Mouse (Mus musculus) intestine, postnatal 0 days (tissue): ENCODE measurements around the gene Rasgrf1. TPM values are rescaled to one million over a fixed set of nuclear protein-coding genes. Genes with fewer than 3 reads are reported as not detected.

Experiments used
- ATAC-seq: fragments of 200-750 bp; cut with Nextera tagmentation; 2 replicates; pipeline ENCODE4 v1.8.0; 2017; ENCODE audit warnings: mild to moderate bottlenecking, moderate TSS enrichment, moderate library complexity
- H3K27ac ChIP-seq: fragments of 300-500 bp; sonication (generic); 2 replicates; pipeline ENCODE4 v1.5.1; 2014; ENCODE audit warnings: mild to moderate bottlenecking, low read depth, low read length, moderate library complexity
- H3K27me3 ChIP-seq: fragments of 300-500 bp; sonication (generic); replicated peaks from 2 replicates; pipeline ENCODE4 v1.6.1; 2014; ENCODE audit warnings: low read length, mixed read lengths; ENCODE audit not compliant: control insufficient read depth, insufficient read depth
- H3K36me3 ChIP-seq: fragments of 300-500 bp; sonication (generic); 2 replicates; pipeline ENCODE4 v1.6.1; 2014; ENCODE audit warnings: mild to moderate bottlenecking, moderate library complexity; ENCODE audit not compliant: control insufficient read depth, insufficient read depth
- H3K4me1 ChIP-seq: fragments of 300-500 bp; sonication (generic); replicated peaks from 2 replicates; pipeline ENCODE4 v1.6.1; 2014; ENCODE audit warnings: antibody characterized with exemption, low read length, mixed read lengths; ENCODE audit not compliant: control insufficient read depth, insufficient read depth
- H3K4me2 ChIP-seq: fragments of 300-500 bp; sonication (generic); replicated peaks from 2 replicates; pipeline ENCODE4 v1.6.1; 2014; ENCODE audit warnings: low read depth, mild to moderate bottlenecking, moderate library complexity
- H3K4me3 ChIP-seq: fragments of 300-500 bp; sonication (generic); 2 replicates; pipeline ENCODE4 v1.5.1; 2014; ENCODE audit warnings: low read depth, low read length
- H3K9ac ChIP-seq: fragments of 300-500 bp; sonication (generic); 2 replicates; pipeline ENCODE4 v1.6.1; 2014; ENCODE audit warnings: mild to moderate bottlenecking, low read depth, low read length
- H3K9me3 ChIP-seq: fragments of 300-500 bp; sonication (generic); 2 replicates; pipeline ENCODE4 v1.6.1; 2016; ENCODE audit warnings: mixed run types; ENCODE audit not compliant: control insufficient read depth
- CTCF ChIP-seq: sonication (generic); IDR thresholded peaks from 2 replicates; pipeline ENCODE4 v1.5.1; 2016; ENCODE audit warnings: low read depth, mild to moderate bottlenecking, control low read depth, antibody characterized with exemption, moderate library complexity
- WGBS: fragments of 180-500 bp; shearing (Covaris S2); extraction: QIAGEN DNeasy Blood & Tissue Kit; methylation state at CpG from one replicate; pipeline ENCODE4 v1.1.7; 2014; 5-methylcytosine and 5-hydroxymethylcytosine counted together
- polyA plus RNA-seq: library from polyadenylated mRNA; unstranded; fragments of >200 nt; fragmentation: Nextera tagmentation; extraction: Ambion mirVana; gene quantifications from 2 replicates; pipeline ENCODE4 v1.2.1, GENCODE M21; 2015

Rasgrf1 gene
- polyA plus RNA-seq, 1 experiment from 2014 or later: not detected

DNA sequence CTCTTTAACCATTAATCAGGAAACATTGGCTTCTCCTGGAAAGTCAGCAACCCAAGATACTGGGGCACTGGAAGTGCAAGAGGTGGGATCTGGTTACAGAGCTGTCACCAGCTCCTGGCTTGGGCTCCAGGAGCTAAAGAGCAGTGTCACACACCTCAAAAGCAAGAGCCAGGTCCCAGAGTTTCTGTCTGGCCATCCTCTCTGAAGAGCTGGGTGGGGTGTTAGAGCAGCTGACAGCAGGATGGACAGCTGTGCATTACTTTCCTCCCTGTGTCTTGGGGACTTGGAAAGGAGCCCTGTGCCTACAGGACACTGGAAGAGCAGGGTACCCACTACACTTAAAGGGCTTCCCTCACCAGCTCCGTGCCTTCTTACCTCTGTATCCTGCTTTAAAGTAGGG lies 72.5 kb downstream of the Rasgrf1 start:
- WGBS: 68% methylated on average over 1 of the region's 1 CpGs
- H3K36me3 ChIP-seq: no peaks in the 10 kb centered on the region
- H3K27ac ChIP-seq: no peak overlapping the region
- no peak overlapping the region for H3K4me3 ChIP-seq
- ATAC-seq: no peak
- no peak overlapping the region for H3K4me2 ChIP-seq
- H3K27me3 ChIP-seq: no peaks in the 10 kb centered on the region
- TF ChIP-seq CTCF: no peak
- H3K4me1 ChIP-seq: no peaks in the 10 kb centered on the region
- no peaks in the 10 kb centered on the region for H3K9me3 ChIP-seq
- no peak overlapping the region for H3K9ac ChIP-seq

DNA sequence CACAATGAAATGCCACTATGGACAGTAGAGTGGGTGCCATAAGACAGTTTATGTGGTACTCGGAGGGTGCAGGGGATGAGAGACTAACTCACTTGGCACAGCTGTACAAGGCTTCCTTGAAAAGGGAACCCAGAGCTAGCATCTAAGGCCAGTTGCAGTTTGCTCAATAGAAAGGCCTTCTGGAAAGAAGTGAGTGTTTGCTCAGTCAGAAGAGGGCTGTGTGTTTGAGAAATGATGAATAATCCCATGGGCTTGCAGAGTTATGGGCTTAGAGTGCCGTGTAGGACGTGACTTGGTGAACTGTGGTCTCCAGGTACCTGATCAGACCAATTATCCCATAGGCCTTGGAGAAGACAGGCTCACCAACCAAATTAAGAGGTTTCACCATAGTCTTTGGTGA lies 78.3 kb downstream of the Rasgrf1 start:
- H3K27me3 ChIP-seq: no peaks in the 10 kb centered on the region
- no peak for TF ChIP-seq CTCF
- 89% methylated on average over 3 of the region's 3 CpGs for WGBS
- no peak overlapping the region for H3K4me3 ChIP-seq
- no peak overlapping the region for H3K9ac ChIP-seq
- H3K9me3 ChIP-seq: no peaks in the 10 kb centered on the region
- no peaks in the 10 kb centered on the region for H3K36me3 ChIP-seq
- no peak for ATAC-seq
- H3K4me1 ChIP-seq: no peaks in the 10 kb centered on the region
- no peak overlapping the region for H3K4me2 ChIP-seq
- no peak overlapping the region for H3K27ac ChIP-seq

DNA sequence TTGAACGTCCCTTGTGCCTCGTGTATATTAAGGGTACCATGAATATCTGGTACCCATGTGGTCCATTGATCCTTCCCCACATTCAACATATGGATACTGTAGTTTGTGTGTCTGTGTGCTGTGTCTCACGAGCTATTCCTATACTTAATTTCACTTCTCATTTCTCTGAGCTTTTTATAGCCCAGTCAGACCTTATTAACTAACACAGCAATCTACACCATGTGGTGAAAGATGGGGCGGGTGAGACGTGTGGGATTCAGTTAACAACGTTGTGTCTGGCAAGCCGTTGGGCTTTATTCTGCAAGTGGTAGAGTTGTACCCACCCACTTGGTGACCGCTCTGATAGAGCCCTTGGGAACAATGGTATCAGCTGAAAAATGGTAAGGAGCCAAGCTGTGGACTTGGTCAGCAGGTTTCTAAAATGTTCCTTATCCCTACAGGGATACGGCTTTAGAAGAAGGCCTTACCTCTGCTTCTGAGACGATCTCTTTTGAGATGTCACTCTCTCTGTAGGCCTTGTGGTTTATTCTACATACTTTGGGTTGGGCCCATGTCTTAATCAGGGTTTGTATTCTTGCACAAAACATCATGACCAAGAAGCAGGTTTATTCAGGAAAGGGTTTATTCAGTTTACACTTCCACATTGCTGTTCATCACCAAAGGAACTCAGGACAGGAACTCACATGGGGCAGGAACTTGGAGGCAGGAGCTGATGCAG lies 79.3 kb downstream of the Rasgrf1 start:
- Histone ChIP-seq H3K9ac (no peak overlapping the region), H3K4me2 (no peak overlapping the region), H3K4me3 (no peak overlapping the region), H3K4me1 (no peaks in the 10 kb centered on the region), H3K27ac (no peak overlapping the region), H3K27me3 (no peaks in the 10 kb centered on the region), H3K36me3 (no peaks in the 10 kb centered on the region), H3K9me3 (no peaks in the 10 kb centered on the region)
- no peak for TF ChIP-seq CTCF
- no peak for ATAC-seq
- whole genome bisulfite sequencing: 84% methylated on average over 10 of the region's 10 CpGs

DNA sequence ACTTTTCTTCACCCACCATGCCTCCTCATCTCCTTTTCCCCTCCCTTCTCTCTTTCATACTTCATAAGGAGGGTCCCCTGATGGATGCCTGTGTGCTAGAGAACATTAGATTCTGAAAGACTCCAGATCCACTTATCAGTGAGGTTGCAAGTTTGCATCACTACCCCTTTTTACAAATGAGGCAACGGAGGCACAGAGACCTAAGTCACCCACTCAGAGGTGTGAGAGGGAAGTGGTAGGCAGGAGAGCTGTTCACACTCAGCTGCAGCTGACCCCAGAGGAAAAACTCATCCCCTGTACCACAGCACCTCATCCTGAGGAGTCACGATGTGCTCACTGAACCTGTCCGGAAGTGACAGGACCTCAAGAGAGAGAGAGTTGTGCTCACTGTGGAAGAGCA lies 96.7 kb downstream of the Rasgrf1 start:
- no peak overlapping the region for H3K4me2 ChIP-seq
- no peak overlapping the region for H3K9ac ChIP-seq
- H3K9me3 ChIP-seq: no peaks in the 10 kb centered on the region
- WGBS: 83% methylated on average over 3 of the region's 3 CpGs
- H3K4me3 ChIP-seq: no peak overlapping the region
- H3K27ac ChIP-seq: no peak overlapping the region
- ATAC-seq: no peak
- no peaks in the 10 kb centered on the region for H3K4me1 ChIP-seq
- H3K27me3 ChIP-seq: no peaks in the 10 kb centered on the region
- TF ChIP-seq CTCF: no peak
- no peaks in the 10 kb centered on the region for H3K36me3 ChIP-seq

DNA sequence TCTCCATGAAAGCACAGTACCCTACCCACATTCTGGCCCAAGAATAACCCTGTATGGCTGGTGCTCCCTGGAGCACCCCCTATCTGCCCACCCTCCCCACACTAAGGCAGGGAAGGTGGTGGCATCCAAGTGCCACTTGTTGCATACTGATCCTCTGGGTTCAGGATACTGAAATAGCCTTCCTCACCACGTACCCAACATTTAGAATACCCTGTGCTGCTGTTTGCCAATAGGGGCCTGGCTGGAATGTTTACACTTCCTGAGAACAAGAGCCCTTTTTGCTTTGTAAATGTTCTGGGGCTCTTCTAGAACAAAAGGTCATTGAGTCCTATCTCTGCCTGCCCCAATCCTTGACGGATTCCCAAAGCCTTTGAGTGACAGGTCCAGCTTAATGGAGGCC lies 97.4 kb downstream of the Rasgrf1 start:
- Histone ChIP-seq H3K4me2 (no peak overlapping the region), H3K4me1 (no peaks in the 10 kb centered on the region), H3K9ac (no peak overlapping the region), H3K27ac (no peak overlapping the region), H3K4me3 (no peak overlapping the region), H3K9me3 (no peaks in the 10 kb centered on the region), H3K36me3 (no peaks in the 10 kb centered on the region), H3K27me3 (no peaks in the 10 kb centered on the region)
- no peak for TF ChIP-seq CTCF
- ATAC-seq: no peak
- 23% methylated on average over 2 of the region's 2 CpGs for WGBS

DNA sequence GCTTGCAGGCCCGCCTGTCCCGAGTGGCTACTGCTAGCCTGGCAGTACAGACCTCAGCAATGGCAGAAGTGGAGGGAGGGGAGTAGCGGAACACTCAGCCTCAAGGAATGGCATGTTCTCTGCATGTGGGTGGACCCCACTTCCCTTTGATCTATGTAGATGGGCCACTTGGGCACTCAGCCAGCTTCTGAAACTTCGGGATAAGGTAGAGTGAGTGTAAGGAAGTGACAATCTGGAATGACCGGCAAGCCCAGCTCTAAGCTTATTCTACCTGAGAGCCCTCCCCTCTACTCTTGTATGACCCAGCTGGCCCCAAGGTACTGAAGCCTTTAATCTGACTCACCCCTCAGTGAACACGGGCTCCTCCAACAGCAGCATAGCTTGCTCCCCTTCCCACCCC lies 98.4 kb downstream of the Rasgrf1 start:
- Histone ChIP-seq H3K27me3 (no peaks in the 10 kb centered on the region), H3K9ac (no peak overlapping the region), H3K4me3 (no peak overlapping the region), H3K9me3 (no peaks in the 10 kb centered on the region), H3K4me1 (no peaks in the 10 kb centered on the region), H3K27ac (no peak overlapping the region), H3K4me2 (no peak overlapping the region), H3K36me3 (no peaks in the 10 kb centered on the region)
- TF ChIP-seq CTCF: no peak
- 78% methylated on average over 6 of the region's 6 CpGs for WGBS
- ATAC-seq: no peak

DNA sequence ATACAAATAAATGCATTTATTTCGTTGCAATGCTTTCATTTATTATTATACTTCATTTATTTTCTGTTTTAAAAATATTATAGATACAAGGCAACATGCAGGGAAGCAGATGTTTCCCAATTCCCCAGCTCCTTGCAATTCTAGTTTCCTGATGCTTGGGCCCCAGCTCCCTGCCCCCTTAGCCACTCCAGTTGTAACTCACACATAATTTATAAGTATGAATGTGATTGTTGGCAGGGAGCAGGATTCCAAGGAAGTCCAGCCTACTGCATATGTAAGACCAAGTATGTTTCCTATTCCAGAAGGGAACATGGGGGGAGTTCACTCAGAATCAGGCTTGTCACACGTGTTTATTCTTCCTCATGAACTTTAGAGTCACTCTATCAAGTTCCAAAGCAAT lies 102.1 kb downstream of the Rasgrf1 start:
- Histone ChIP-seq H3K4me2 (no peak overlapping the region), H3K27me3 (no peaks in the 10 kb centered on the region), H3K9ac (no peak overlapping the region), H3K4me3 (no peak overlapping the region), H3K27ac (no peak overlapping the region), H3K36me3 (no peaks in the 10 kb centered on the region), H3K9me3 (no peaks in the 10 kb centered on the region), H3K4me1 (no peaks in the 10 kb centered on the region)
- TF ChIP-seq CTCF: no peak
- ATAC-seq: no peak
- WGBS: 48% methylated on average over 2 of the region's 2 CpGs
